15 mouse cellular contexts compared by ENCODE assay signal in genomic region chr12:110083471-110083870, GRCm38 (mm10).
"Had no signal": no experiment of that assay in that cellular context is flagged by ENCODE, and none has a peak within 500 bp of the region (broad histone marks: within the 10 kb centered on the region; RNA-seq: fewer than 3 reads in every experiment).

No protein-coding gene starts in this region.

- H3K9ac ChIP-seq: liver, embryonic 14.5 days; lung, embryonic 15.5 days; midbrain, embryonic 12.5 days; neural tube, embryonic 12.5 days had no signal

- H3K27ac ChIP-seq: liver, embryonic 14.5 days; lung, embryonic 15.5 days; macrophage; midbrain, embryonic 12.5 days; neural tube, embryonic 12.5 days had no signal

- H3K27me3 ChIP-seq: lung, embryonic 15.5 days; megakaryocyte, embryonic 14.5 days; midbrain, embryonic 12.5 days; neural tube, embryonic 12.5 days had no signal

- H3K4me2 ChIP-seq: lung, embryonic 15.5 days; midbrain, embryonic 12.5 days; neural tube, embryonic 12.5 days had no signal

- H3K36me3 ChIP-seq: lung, embryonic 15.5 days; midbrain, embryonic 12.5 days; neural tube, embryonic 12.5 days had no signal

- H3K4me3 ChIP-seq: lung, embryonic 15.5 days; midbrain, embryonic 12.5 days; neural tube, embryonic 12.5 days had no signal

- H3K9me3 ChIP-seq: lung, embryonic 15.5 days; midbrain, embryonic 12.5 days; neural tube, embryonic 12.5 days had no signal

- DNase-seq: lung, adult 2 months; lung, postnatal 36 days; midbrain, embryonic 14.5 days; right cerebral cortex, postnatal 25 days; right cerebral cortex, postnatal 4 days; spleen, adult 18-20 months; thymus, adult 18-20 months; thymus, postnatal 14 days; thymus, postnatal 36 days had no signal

- H3K4me1 ChIP-seq: lung, embryonic 15.5 days; megakaryocyte, embryonic 14.5 days; midbrain, embryonic 12.5 days had no signal
